Mouse (Mus musculus) regulatory T cell (primary cell): ENCODE results near the gene Gid4.
"Not testable (repeated sequence)": the region's sequence is repeated elsewhere in the genome, so short reads cannot be mapped to it uniquely, and the experiment has no call there.

Experiments
- in situ Hi-C: fragments of 300-600 bp; cut with MboI, MseI; formaldehyde crosslinking; loops from one replicate; pipeline ENCODE4 v1.15.1; 2025; ENCODE audit warnings: high pct_unique_total_duplicates

Gid4 gene

GRCm38 (mm10) chr11:60427628-60428027 is 10.7 kb downstream of the Gid4 start:
- in situ Hi-C loops = no loop called here

DNA sequence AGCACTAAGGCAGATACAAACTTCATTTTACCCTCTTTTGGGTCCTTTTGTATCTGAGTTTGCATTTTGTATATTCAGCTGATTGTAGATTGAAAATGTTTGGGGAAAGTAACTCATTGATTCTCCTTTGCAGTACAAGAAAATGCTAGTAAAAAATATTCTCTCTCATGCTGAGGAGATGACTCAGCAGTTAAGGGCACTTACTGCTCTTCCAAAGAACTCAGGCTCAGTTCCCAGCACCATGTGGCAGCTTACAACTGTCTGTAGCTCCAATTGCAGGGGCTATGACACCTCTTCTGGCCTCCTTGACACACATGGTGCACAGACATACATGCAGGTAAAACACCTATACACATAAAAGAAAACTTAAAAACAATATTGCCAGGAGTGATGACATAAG is 16.6 kb downstream of the Gid4 start:
- in situ Hi-C loops = no loop called here

GRCm38 (mm10) chr11:60435133-60435532 is 18.2 kb downstream of the Gid4 start:
- in situ Hi-C loops = no loop called here

DNA sequence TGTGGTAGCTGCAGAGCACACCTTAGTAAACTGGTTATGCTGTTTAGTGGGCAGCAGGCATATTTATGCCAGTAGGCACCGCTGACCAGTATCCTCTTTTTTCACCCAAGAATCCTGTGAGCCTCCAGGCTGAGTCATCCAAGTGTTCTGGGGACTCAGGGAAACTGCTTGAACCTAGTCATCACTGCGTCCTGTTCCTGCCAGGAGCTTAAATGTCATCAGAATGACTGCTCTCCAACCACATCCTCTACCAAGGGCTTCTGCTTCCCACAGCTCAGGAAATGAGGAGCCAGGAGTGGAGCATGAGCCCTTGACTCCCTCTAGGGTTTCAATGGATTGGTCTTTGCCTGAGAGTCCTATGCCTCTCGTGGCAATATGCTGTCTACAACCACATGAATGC is 19.7 kb downstream of the Gid4 start:
- in situ Hi-C loops = no loop called here

DNA sequence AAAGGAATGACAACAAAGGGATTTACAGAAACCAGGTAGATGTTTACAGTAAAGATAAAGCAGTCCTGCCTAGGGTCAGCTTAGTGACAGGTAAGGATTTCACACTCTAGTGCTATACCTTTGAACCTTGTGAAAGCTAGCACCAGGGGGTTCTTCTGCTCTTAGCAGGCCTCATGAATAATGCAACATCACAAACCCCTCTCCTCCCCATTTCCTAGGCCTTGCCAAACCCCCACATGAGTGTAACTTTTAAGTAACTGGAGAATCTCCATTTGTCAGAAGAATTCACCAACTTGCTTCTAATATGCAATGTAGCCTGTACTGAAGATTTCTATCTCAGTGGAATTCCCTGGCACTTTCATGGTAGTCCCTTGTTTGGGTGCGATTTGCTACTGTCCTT is 22.7 kb downstream of the Gid4 start:
- in situ Hi-C loops = not testable (repeated sequence)

- in situ Hi-C loops = no loop called here
Observed at GRCm38 (mm10) chr11:60440176-60440575, 23.2 kb downstream of the Gid4 start.

DNA sequence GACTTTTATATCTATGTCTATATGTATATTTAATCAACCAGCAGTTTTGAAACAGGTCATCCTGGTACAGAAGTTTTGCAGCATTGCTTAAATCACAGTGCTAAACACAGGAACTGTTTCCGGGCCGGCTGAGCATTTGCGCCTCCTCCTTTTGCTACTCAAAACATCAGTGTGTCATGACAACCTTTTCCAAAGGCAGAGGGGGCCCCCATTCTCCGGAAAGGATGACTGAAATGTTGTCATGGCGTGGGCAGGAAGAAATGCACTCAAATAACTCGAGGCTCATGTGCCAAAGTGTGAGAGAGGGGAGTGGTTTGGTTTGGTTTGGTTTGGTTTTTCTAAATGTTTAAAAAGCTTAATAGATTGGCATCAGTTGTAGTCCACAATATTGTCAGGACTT is 26.0 kb downstream of the Gid4 start:
- in situ Hi-C loops = no loop called here

GRCm38 (mm10) chr11:60444007-60444406 is 27.1 kb downstream of the Gid4 start:
- in situ Hi-C loops = no loop called here

DNA sequence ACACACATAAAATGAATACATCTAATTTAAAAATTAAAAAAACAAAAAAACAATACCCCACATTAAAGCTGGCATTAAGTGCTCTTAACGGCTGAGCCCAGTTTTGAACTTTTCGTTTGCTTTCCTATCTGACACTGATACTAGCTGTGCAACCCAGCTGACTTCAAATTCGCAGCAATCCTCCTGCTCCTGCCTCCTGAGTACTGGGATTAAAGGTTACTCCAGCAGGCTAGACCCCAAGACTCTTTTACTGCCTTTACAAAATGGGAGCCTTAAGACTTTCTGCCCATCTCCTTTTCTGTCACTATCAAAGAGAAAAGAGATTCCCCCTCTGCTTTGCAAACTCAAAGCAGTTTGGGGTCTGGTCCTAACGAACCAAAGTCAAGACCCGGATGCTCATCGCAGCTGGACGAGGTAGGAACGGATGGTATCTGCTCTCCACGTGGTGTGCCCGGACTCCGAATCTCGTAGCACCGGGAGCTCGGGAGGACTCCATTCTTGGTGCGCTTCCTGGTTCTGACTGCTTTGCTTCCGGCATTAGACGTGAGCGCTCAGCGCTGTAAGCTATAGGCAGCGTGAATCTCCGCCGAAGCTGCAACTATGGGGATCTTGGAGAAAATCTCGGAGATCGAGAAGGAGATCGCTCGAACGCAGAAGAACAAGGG is 37.3 kb downstream of the Gid4 start, which contains the start of gene Drg2:
Gene Drg2 (plus strand): TSS at position 512 of the 665 bp plus-strand sequence.
- in situ Hi-C loops = no loop called here

DNA sequence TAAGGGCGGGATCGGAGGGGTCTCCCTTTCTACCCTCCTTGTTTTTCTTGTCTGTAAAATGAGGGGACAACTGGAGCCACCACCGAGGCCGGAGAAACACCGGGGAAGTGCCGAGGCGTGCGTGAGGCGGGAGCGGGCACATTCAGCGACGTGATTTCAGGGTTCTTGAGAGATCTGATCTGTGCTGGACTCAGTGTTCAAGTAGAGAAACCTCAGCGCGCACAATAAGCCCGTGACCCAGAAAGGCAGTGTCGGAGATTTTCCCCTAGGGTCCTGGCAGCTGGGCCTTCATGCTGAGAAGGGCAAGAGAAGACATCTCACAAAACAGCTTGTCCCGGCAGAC is 37.8 kb downstream of the Gid4 start:
- in situ Hi-C loops = no loop called here

GRCm38 (mm10) chr11:60457973-60458372 is 41.0 kb downstream of the Gid4 start:
- in situ Hi-C loops = no loop called here

DNA sequence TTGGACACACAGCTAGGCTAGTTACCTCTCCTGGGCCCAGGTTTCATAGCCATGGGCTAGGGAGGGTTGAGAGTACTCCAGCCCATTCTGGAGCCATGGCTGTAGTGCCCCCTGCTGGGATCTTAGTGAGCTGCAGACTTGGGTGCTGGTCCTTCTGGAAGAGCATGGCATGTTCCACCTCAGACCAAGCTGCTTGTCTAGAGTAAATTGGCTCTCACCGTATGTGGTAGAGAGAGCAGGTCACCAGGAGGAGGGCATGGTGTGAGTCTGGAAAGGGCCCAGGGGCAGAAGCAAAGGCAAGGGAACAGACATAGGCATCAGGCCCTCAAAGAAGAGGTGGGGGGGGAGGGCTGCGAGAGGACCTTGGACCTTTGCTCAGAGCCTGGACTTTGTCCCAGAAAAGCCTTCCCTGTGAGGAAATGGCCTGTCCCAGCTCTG is 49.0 kb downstream of the Gid4 start:
- in situ Hi-C loops = no loop called here

GRCm38 (mm10) chr11:60469039-60469438 is 52.1 kb downstream of the Gid4 start, which contains the start of gene Myo15:
Gene Myo15, plus strand, starts transcription at chr11:60469339.
- in situ Hi-C loops = no loop called here

DNA sequence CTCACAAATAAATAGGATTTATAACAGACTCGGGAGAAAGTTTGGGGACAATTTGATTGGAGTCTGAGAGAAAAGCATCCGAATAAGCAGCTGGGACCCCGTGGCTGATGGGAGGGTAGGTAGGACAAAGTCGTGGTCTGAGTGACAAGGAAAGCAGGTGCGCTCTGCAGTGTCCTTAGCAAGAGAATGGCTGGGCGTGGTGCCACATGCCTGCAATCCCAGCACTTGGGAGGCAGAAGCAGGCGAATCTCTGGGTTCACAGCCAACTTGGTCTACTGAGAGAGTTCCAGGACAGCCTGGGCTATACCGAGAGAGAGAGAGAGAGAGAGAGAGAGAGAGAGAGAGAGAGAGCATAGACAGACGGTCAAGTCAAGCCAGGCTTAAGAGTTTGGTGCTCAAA is 53.8 kb downstream of the Gid4 start:
- in situ Hi-C loops = no loop called here

- in situ Hi-C loops = no loop called here
Observed at GRCm38 (mm10) chr11:60474534-60474933, 57.6 kb downstream of the Gid4 start.

GRCm38 (mm10) chr11:60475668-60476362 is 58.9 kb downstream of the Gid4 start:
- in situ Hi-C loops = loop anchor here (5.0 kb wide), 1 partner anchor 46 kb away; no protein-coding TSS in a partner anchor

GRCm38 (mm10) chr11:60478121-60478520 is 61.2 kb downstream of the Gid4 start:
- in situ Hi-C loops = loop anchor here (5.0 kb wide), 1 partner anchor 44 kb away; no protein-coding TSS in a partner anchor

- in situ Hi-C loops = no loop called here
Observed at GRCm38 (mm10) chr11:60486267-60486666, 69.3 kb downstream of the Gid4 start.

- in situ Hi-C loops = no loop called here
Observed at GRCm38 (mm10) chr11:60492726-60493125, 75.8 kb downstream of the Gid4 start.

DNA sequence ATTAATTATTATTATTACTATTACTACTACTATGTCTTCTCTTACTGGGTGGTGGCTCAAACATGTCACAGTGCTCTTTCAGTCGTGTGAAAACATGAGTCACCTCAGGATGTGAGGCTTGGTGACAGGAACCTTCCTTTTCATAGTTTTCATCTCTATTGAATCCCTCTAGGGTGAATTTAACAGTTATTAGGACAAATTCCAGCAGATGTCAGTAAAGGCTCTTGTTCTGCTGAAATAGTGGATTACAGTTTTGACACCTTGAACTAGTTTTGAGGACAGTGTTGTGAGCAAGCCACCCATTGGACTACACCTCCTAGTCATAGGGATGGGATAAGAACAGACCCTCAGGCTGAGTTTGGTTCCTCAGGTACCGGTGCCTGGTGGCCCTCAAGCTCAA is 78.7 kb downstream of the Gid4 start:
- in situ Hi-C loops = no loop called here
